Comparison of ENCODE assay signal across 9 mouse cellular contexts in the genomic region with DNA sequence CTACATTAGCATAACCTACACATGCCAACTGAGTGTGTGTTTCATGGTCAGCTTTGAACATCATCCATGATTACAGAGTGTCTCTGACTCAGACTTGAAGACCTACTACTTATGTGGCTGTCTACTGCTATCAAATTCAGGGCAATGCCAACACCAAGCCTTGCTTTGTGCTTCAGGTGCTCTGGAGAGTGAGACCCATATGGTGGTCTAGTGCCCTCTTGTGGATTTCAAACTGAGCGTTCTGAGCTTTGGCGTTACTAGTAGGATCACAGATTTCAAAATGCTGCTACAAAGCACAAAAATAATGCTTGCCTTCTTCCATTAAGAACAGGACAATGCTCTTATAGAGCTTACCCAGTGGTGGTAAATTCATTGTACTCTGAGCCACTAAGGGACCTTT.
DNase-seq lines count a peak whose midpoint lies in the region; ATAC-seq lines count a peak whose summit lies in the region.
"Had no signal": no experiment of that assay in that cellular context is flagged by ENCODE, and none has a peak within 500 bp of the region (broad histone marks: within the 10 kb centered on the region; RNA-seq: fewer than 3 reads in every experiment).

No protein-coding gene starts in this region.

- H3K4me3 ChIP-seq in limb, embryonic 11.5 days (ENCODE audit: low read depth, low read length), result no peak overlapping the region
- H3K4me3 ChIP-seq in limb, embryonic 10.5 days, result no peak overlapping the region
- no peak overlapping the region for H3K4me3 ChIP-seq in hindbrain, embryonic 14.5 days (replicated peaks; ENCODE audit: low read length)
- H3K4me3 ChIP-seq: limb, embryonic 12.5 days had no signal

- no peaks in the 10 kb centered on the region for H3K9me3 ChIP-seq in limb, embryonic 11.5 days (ENCODE audit: control insufficient read depth, low read length)
- no peaks in the 10 kb centered on the region for H3K9me3 ChIP-seq in limb, embryonic 10.5 days (replicated peaks)
- no peaks in the 10 kb centered on the region for H3K9me3 ChIP-seq in hindbrain, embryonic 14.5 days (ENCODE audit: control insufficient read depth, low read length)
- H3K9me3 ChIP-seq: limb, embryonic 12.5 days had no signal

- WGBS in limb, embryonic 11.5 days, result 59% methylated on average over 2 of the region's 2 CpGs
- 50% methylated on average over 2 of the region's 2 CpGs for WGBS in limb, embryonic 10.5 days
- WGBS in hindbrain, embryonic 14.5 days, result 38% methylated on average over 2 of the region's 2 CpGs

- no peak overlapping the region for H3K27ac ChIP-seq in limb, embryonic 11.5 days (replicated peaks; ENCODE audit: low read depth, low read length)
- H3K27ac ChIP-seq in limb, embryonic 10.5 days, result no peak overlapping the region
- no peak overlapping the region for H3K27ac ChIP-seq in hindbrain, embryonic 14.5 days
- H3K27ac ChIP-seq: limb, embryonic 12.5 days had no signal

- H3K9ac ChIP-seq in limb, embryonic 11.5 days (ENCODE audit: low read length), result no peak overlapping the region
- H3K9ac ChIP-seq in hindbrain, embryonic 14.5 days, result no peak overlapping the region
- H3K9ac ChIP-seq: limb, embryonic 12.5 days had no signal

- DNase-seq in cerebellum, adult 11 months, result peak; percentile 30
- peak; percentile 29 for DNase-seq in limb, embryonic 11.5 days (ENCODE audit: low spot score)
- no peak for DNase-seq in limb, embryonic 10.5 days (ENCODE audit: low spot score)
- peak; percentile 50 for DNase-seq in cerebellum, adult 9-11 months
- DNase-seq in layer of hippocampus, adult 9-10 months (ENCODE audit: low spot score), result peak; percentile 47
- no peak for DNase-seq in hindbrain, embryonic 14.5 days (ENCODE audit: low spot score)

- H3K36me3 ChIP-seq in limb, embryonic 11.5 days (ENCODE audit: control insufficient read depth, insufficient read depth, low read length), result no peaks in the 10 kb centered on the region
- no peaks in the 10 kb centered on the region for H3K36me3 ChIP-seq in limb, embryonic 10.5 days
- no peaks in the 10 kb centered on the region for H3K36me3 ChIP-seq in hindbrain, embryonic 14.5 days (replicated peaks; ENCODE audit: control insufficient read depth, insufficient read depth)
- H3K36me3 ChIP-seq: limb, embryonic 12.5 days had no signal

- no peaks in the 10 kb centered on the region; the same call in 1 of the 2 replicates for H3K4me1 ChIP-seq in limb, embryonic 11.5 days (ENCODE audit: control insufficient read depth, insufficient read depth, low read length)
- H3K4me1 ChIP-seq in limb, embryonic 10.5 days, result peaks cover 9% of the 10 kb centered on the region
- H3K4me1 ChIP-seq in hindbrain, embryonic 14.5 days (replicated peaks; ENCODE audit: control insufficient read depth, insufficient read depth, low read length), result no peaks in the 10 kb centered on the region

- no peaks in the 10 kb centered on the region for H3K27me3 ChIP-seq in limb, embryonic 11.5 days (ENCODE audit: control insufficient read depth, insufficient read depth, low read length)
- no peaks in the 10 kb centered on the region for H3K27me3 ChIP-seq in limb, embryonic 10.5 days (ENCODE audit: low read depth, poor library complexity, severe bottlenecking)
- no peaks in the 10 kb centered on the region for H3K27me3 ChIP-seq in hindbrain, embryonic 14.5 days (ENCODE audit: control insufficient read depth, insufficient read depth, low read length)

- ATAC-seq in cerebellum, adult (ENCODE audit: insufficient number of reproducible peaks, low FRiP score, low TSS enrichment), result no peak
- ATAC-seq in limb, embryonic 11.5 days (ENCODE audit: insufficient number of reproducible peaks, low FRiP score, low TSS enrichment, low read depth), result no peak
- ATAC-seq in megakaryocyte-erythroid progenitor cell, adult 5-6 weeks (replicated peaks; ENCODE audit: low FRiP score, low TSS enrichment, poor library complexity, severe bottlenecking), result no peak
- no peak for ATAC-seq in hindbrain, embryonic 14.5 days (ENCODE audit: low FRiP score)

- H3K4me2 ChIP-seq in limb, embryonic 11.5 days (ENCODE audit: low read depth, severe bottlenecking), result no peak overlapping the region
- H3K4me2 ChIP-seq in hindbrain, embryonic 14.5 days (replicated peaks), result no peak overlapping the region
- H3K4me2 ChIP-seq: limb, embryonic 12.5 days had no signal

Comparison
In these comparisons a context has a peak if more than half of its experiments do, and no peak if none do; other contexts are left out.
1. DNase-seq: peak in cerebellum, adult 11 months (single experiment), limb, embryonic 11.5 days (single experiment), cerebellum, adult 9-11 months (single experiment) and layer of hippocampus, adult 9-10 months (single experiment); none in limb, embryonic 10.5 days (single experiment) and hindbrain, embryonic 14.5 days (single experiment).